Mouse (Mus musculus) midbrain, embryonic 13.5 days (tissue): ENCODE measurements at regions not wholly inside any gene's neighbourhood (a gene's known extent, or its start where the extent isn't known, plus 50 kb on each side); places are given as distances from the start of the nearest gene placed in this dataset.

Experiments
- ATAC-seq: fragments of 200-750 bp; cut with Nextera tagmentation; 2 replicates; pipeline ENCODE4 v1.8.0; 2017; ENCODE audit warnings: mild to moderate bottlenecking, moderate TSS enrichment, moderate library complexity
- H3K27ac ChIP-seq: fragments of 300-500 bp; sonication (generic); 2 replicates; pipeline ENCODE4 v1.5.1; 2015; ENCODE audit warnings: inconsistent platforms, mild to moderate bottlenecking, moderate library complexity
- H3K27me3 ChIP-seq: fragments of 300-500 bp; sonication (generic); 2 replicates; pipeline ENCODE4 v1.6.1; 2015; ENCODE audit warnings: mild to moderate bottlenecking, inconsistent platforms
- H3K36me3 ChIP-seq: fragments of 300-500 bp; sonication (generic); 2 replicates; pipeline ENCODE4 v1.6.1; 2015; ENCODE audit warnings: mild to moderate bottlenecking, inconsistent platforms
- H3K4me1 ChIP-seq: fragments of 300-500 bp; sonication (generic); replicated peaks from 2 replicates; pipeline ENCODE4 v1.6.1; 2015; ENCODE audit warnings: inconsistent platforms
- H3K4me2 ChIP-seq: fragments of 300-500 bp; sonication (generic); replicated peaks from 2 replicates; pipeline ENCODE4 v1.6.1; 2015; ENCODE audit warnings: moderate library complexity, mild to moderate bottlenecking, inconsistent platforms
- H3K4me3 ChIP-seq: fragments of 300-500 bp; sonication (generic); replicated peaks from 2 replicates; pipeline ENCODE4 v1.5.1; 2015; ENCODE audit warnings: mild to moderate bottlenecking, inconsistent platforms
- H3K9ac ChIP-seq: fragments of 300-500 bp; sonication (generic); replicated peaks from 2 replicates; pipeline ENCODE4 v1.6.1; 2015; ENCODE audit warnings: mild to moderate bottlenecking, inconsistent platforms
- H3K9me3 ChIP-seq: fragments of 300-500 bp; sonication (generic); 2 replicates; pipeline ENCODE4 v1.6.1; 2016; ENCODE audit warnings: mild to moderate bottlenecking, inconsistent platforms
- WGBS: fragments of 180-500 bp; shearing (Covaris S2); methylation state at CpG from one replicate; pipeline ENCODE4 v1.1.7; 2015; 5-methylcytosine and 5-hydroxymethylcytosine counted together

GRCm38 (mm10) chr15:93804703-93805102, 209.0 kb upstream of the Prickle1 start:
- WGBS: 94% methylated on average over 9 of the region's 9 CpGs
- H3K27me3 ChIP-seq: no peaks in the 10 kb centered on the region
- no peak overlapping the region for H3K9ac ChIP-seq
- H3K9me3 ChIP-seq: no peaks in the 10 kb centered on the region
- no peaks in the 10 kb centered on the region for H3K36me3 ChIP-seq
- H3K4me1 ChIP-seq: no peaks in the 10 kb centered on the region
- H3K4me3 ChIP-seq: no peak overlapping the region
- no peak for ATAC-seq
- no peak overlapping the region for H3K4me2 ChIP-seq
- H3K27ac ChIP-seq: no peak overlapping the region

- 85% methylated on average over 9 of the region's 9 CpGs for WGBS
- H3K36me3 ChIP-seq: no peaks in the 10 kb centered on the region
- H3K4me1 ChIP-seq: no peaks in the 10 kb centered on the region
- H3K27ac ChIP-seq: no peak overlapping the region
- H3K4me3 ChIP-seq: no peak overlapping the region
- H3K4me2 ChIP-seq: no peak overlapping the region
- no peak for ATAC-seq
- no peaks in the 10 kb centered on the region for H3K27me3 ChIP-seq
- no peaks in the 10 kb centered on the region for H3K9me3 ChIP-seq
- H3K9ac ChIP-seq: no peak overlapping the region
These were observed 194.8 kb upstream of the Prickle1 start for GRCm38 (mm10) chr15:93790531-93790930.

GRCm38 (mm10) chr15:93789762-93790161, 194.1 kb upstream of the Prickle1 start:
- ATAC-seq: no peak
- no peaks in the 10 kb centered on the region for H3K36me3 ChIP-seq
- H3K27ac ChIP-seq: no peak overlapping the region
- no peaks in the 10 kb centered on the region for H3K27me3 ChIP-seq
- H3K4me3 ChIP-seq: no peak overlapping the region
- H3K4me1 ChIP-seq: no peaks in the 10 kb centered on the region
- WGBS: 80% methylated on average over 3 of the region's 3 CpGs
- no peak overlapping the region for H3K9ac ChIP-seq
- H3K4me2 ChIP-seq: no peak overlapping the region
- H3K9me3 ChIP-seq: no peaks in the 10 kb centered on the region

- Histone ChIP-seq H3K27me3 (no peaks in the 10 kb centered on the region), H3K9ac (no peak overlapping the region), H3K27ac (no peak overlapping the region), H3K9me3 (no peaks in the 10 kb centered on the region), H3K36me3 (no peaks in the 10 kb centered on the region), H3K4me3 (no peak overlapping the region), H3K4me2 (no peak overlapping the region), H3K4me1 (no peaks in the 10 kb centered on the region)
- no peak for ATAC-seq
- 94% methylated on average over 6 of the region's 6 CpGs for WGBS
These were observed 191.7 kb upstream of the Prickle1 start for GRCm38 (mm10) chr15:93787361-93787760.

- no peaks in the 10 kb centered on the region for H3K9me3 ChIP-seq
- H3K4me3 ChIP-seq: no peak overlapping the region
- no peaks in the 10 kb centered on the region for H3K4me1 ChIP-seq
- no peak overlapping the region for H3K9ac ChIP-seq
- ATAC-seq: no peak
- no peak overlapping the region for H3K27ac ChIP-seq
- WGBS: 93% methylated on average over 11 of the region's 11 CpGs
- H3K27me3 ChIP-seq: no peaks in the 10 kb centered on the region
- H3K36me3 ChIP-seq: no peaks in the 10 kb centered on the region
- no peak overlapping the region for H3K4me2 ChIP-seq
These were observed 190.2 kb upstream of the Prickle1 start for GRCm38 (mm10) chr15:93785846-93786412.

- 85% methylated on average over 4 of the region's 4 CpGs for WGBS
These were observed 188.0 kb upstream of the Prickle1 start for GRCm38 (mm10) chr15:93783736-93784135.

GRCm38 (mm10) chr15:93775199-93775745, 179.6 kb upstream of the Prickle1 start:
- H3K27me3 ChIP-seq: no peaks in the 10 kb centered on the region
- no peak overlapping the region for H3K27ac ChIP-seq
- H3K9ac ChIP-seq: no peak overlapping the region
- whole genome bisulfite sequencing: 73% methylated on average over 12 of the region's 12 CpGs
- H3K4me2 ChIP-seq: no peak overlapping the region
- H3K36me3 ChIP-seq: no peaks in the 10 kb centered on the region
- H3K4me1 ChIP-seq: no peaks in the 10 kb centered on the region
- no peaks in the 10 kb centered on the region for H3K9me3 ChIP-seq
- no peak overlapping the region for H3K4me3 ChIP-seq
- no peak for ATAC-seq

More at GRCm38 (mm10) chr15:93783736-93784135, 188.0 kb upstream of the Prickle1 start:
- no peaks in the 10 kb centered on the region for H3K36me3 ChIP-seq
- no peak overlapping the region for H3K4me2 ChIP-seq
- no peak overlapping the region for H3K9ac ChIP-seq
- H3K27ac ChIP-seq: no peak overlapping the region
- H3K27me3 ChIP-seq: no peaks in the 10 kb centered on the region
- no peaks in the 10 kb centered on the region for H3K4me1 ChIP-seq
- no peaks in the 10 kb centered on the region for H3K9me3 ChIP-seq
- no peak overlapping the region for H3K4me3 ChIP-seq
- no peak for ATAC-seq

GRCm38 (mm10) chr15:93774340-93774739, 178.6 kb upstream of the Prickle1 start:
- Histone ChIP-seq H3K9ac (no peak overlapping the region), H3K4me1 (no peaks in the 10 kb centered on the region), H3K4me3 (no peak overlapping the region), H3K27ac (no peak overlapping the region), H3K4me2 (no peak overlapping the region), H3K36me3 (no peaks in the 10 kb centered on the region), H3K27me3 (no peaks in the 10 kb centered on the region), H3K9me3 (no peaks in the 10 kb centered on the region)
- 69% methylated on average over 4 of the region's 4 CpGs for WGBS
- no peak for ATAC-seq

- no peaks in the 10 kb centered on the region for H3K27me3 ChIP-seq
- H3K4me1 ChIP-seq: no peaks in the 10 kb centered on the region
- no peak overlapping the region for H3K27ac ChIP-seq
- no peak overlapping the region for H3K9ac ChIP-seq
- 81% methylated on average over 3 of the region's 3 CpGs for WGBS
- H3K36me3 ChIP-seq: no peaks in the 10 kb centered on the region
- no peak overlapping the region for H3K4me2 ChIP-seq
- no peak for ATAC-seq
- H3K4me3 ChIP-seq: no peak overlapping the region
- H3K9me3 ChIP-seq: no peaks in the 10 kb centered on the region
These were observed 171.3 kb upstream of the Prickle1 start for GRCm38 (mm10) chr15:93766981-93767380.

- 85% methylated on average over 5 of the region's 5 CpGs for WGBS
- no peaks in the 10 kb centered on the region for H3K4me1 ChIP-seq
These were observed 167.4 kb upstream of the Prickle1 start for GRCm38 (mm10) chr15:93763047-93763446.

GRCm38 (mm10) chr15:93758204-93758836, 162.6 kb upstream of the Prickle1 start:
- Histone ChIP-seq H3K27ac (no peak overlapping the region), H3K4me3 (no peak overlapping the region), H3K27me3 (no peaks in the 10 kb centered on the region), H3K4me1 (no peaks in the 10 kb centered on the region), H3K9me3 (no peaks in the 10 kb centered on the region), H3K36me3 (no peaks in the 10 kb centered on the region), H3K4me2 (no peak overlapping the region), H3K9ac (no peak overlapping the region)
- no peak for ATAC-seq
- 93% methylated on average over 8 of the region's 8 CpGs for WGBS

More at GRCm38 (mm10) chr15:93763047-93763446, 167.4 kb upstream of the Prickle1 start:
- Histone ChIP-seq H3K36me3 (no peaks in the 10 kb centered on the region), H3K4me3 (no peak overlapping the region), H3K27me3 (no peaks in the 10 kb centered on the region), H3K27ac (no peak overlapping the region), H3K9ac (no peak overlapping the region), H3K9me3 (no peaks in the 10 kb centered on the region), H3K4me2 (no peak overlapping the region)
- no peak for ATAC-seq

- Histone ChIP-seq H3K27me3 (no peaks in the 10 kb centered on the region), H3K4me1 (no peaks in the 10 kb centered on the region), H3K9me3 (no peaks in the 10 kb centered on the region), H3K36me3 (no peaks in the 10 kb centered on the region), H3K27ac (no peak overlapping the region), H3K9ac (no peak overlapping the region), H3K4me3 (no peak overlapping the region), H3K4me2 (no peak overlapping the region)
- no peak for ATAC-seq
- 74% methylated on average over 5 of the region's 5 CpGs for WGBS
These were observed 160.3 kb upstream of the Prickle1 start for GRCm38 (mm10) chr15:93755989-93756388.
